Mouse (Mus musculus) embryonic facial prominence, embryonic 14.5 days (tissue): ENCODE results near the gene Tbc1d25. TPM values are rescaled to one million over a fixed set of nuclear protein-coding genes. Genes with fewer than 3 reads are reported as not detected.

Source experiments
- ATAC-seq: fragments of 200-750 bp; cut with Nextera tagmentation; 2 replicates; pipeline ENCODE4 v1.8.0; 2017; ENCODE audit warnings: low read depth, moderate number of reproducible peaks, moderate TSS enrichment
- DNase-seq: peaks from one replicate; pipeline ENCODE4 v3.0.0-alpha.2; 2015; ENCODE audit warnings: low spot score
- H3K27ac ChIP-seq: fragments of 300-500 bp; sonication (generic); replicated peaks from 2 replicates; pipeline ENCODE4 v1.5.1; 2014; ENCODE audit warnings: low read depth, mild to moderate bottlenecking, low read length, moderate library complexity
- H3K27me3 ChIP-seq: fragments of 300-500 bp; sonication (generic); replicated peaks from 2 replicates; pipeline ENCODE4 v1.6.1; 2014; ENCODE audit warnings: low read length; ENCODE audit not compliant: control insufficient read depth, insufficient read depth
- H3K36me3 ChIP-seq: fragments of 300-500 bp; sonication (generic); 2 replicates; pipeline ENCODE4 v1.6.1; 2014; ENCODE audit warnings: low read length, mixed read lengths; ENCODE audit not compliant: control insufficient read depth, insufficient read depth
- H3K4me1 ChIP-seq: fragments of 300-500 bp; sonication (generic); 2 replicates; pipeline ENCODE4 v1.6.1; 2014; ENCODE audit warnings: antibody characterized with exemption, low read length; ENCODE audit not compliant: control insufficient read depth, insufficient read depth
- H3K4me2 ChIP-seq: fragments of 300-500 bp; sonication (generic); 2 replicates; pipeline ENCODE4 v1.6.1; 2014; ENCODE audit warnings: low read depth, mild to moderate bottlenecking, low read length, moderate library complexity, mixed read lengths
- H3K4me3 ChIP-seq: fragments of 300-500 bp; sonication (generic); 2 replicates; pipeline ENCODE4 v1.5.1; 2014; ENCODE audit warnings: low read depth, mild to moderate bottlenecking, low read length
- H3K9ac ChIP-seq: fragments of 300-500 bp; sonication (generic); 2 replicates; pipeline ENCODE4 v1.6.1; 2014; ENCODE audit warnings: low read depth, mild to moderate bottlenecking, low read length, moderate library complexity, mixed read lengths
- H3K9me3 ChIP-seq: fragments of 300-500 bp; sonication (generic); 2 replicates; pipeline ENCODE4 v1.6.1; 2016; ENCODE audit warnings: low read length; ENCODE audit not compliant: control insufficient read depth
- WGBS: fragments of 180-500 bp; shearing (Covaris S2); extraction: QIAGEN DNeasy Blood & Tissue Kit; methylation state at CpG from one replicate; pipeline ENCODE4 v1.1.7; 2014; 5-methylcytosine and 5-hydroxymethylcytosine counted together
- polyA plus RNA-seq: library from polyadenylated mRNA; unstranded; fragments of >200 nt; fragmentation: Nextera tagmentation; extraction: Ambion mirVana; gene quantifications from 2 replicates; pipeline ENCODE4 v1.2.1, GENCODE M21; 2014

The Tbc1d25 gene
- polyA plus RNA-seq, 1 experiment from 2014 or later = 13.3 TPM

- Histone ChIP-seq H3K4me3 (peak within 1 kb of the TSS; percentile 56), H3K27me3 (no peaks in the 10 kb centered on the region), H3K27ac (peak within 1 kb of the TSS; percentile 92), H3K4me2 (peak within 1 kb of the TSS; percentile 57), H3K9ac (peak within 1 kb of the TSS; percentile 70), H3K9me3 (no peaks in the 10 kb centered on the region), H3K36me3 (peaks cover 10% of the 10 kb centered on the region; the same call in 1 of the 2 replicates), H3K4me1 (no peaks in the 10 kb centered on the region)
- DNase-seq (peak; percentile 94), ATAC-seq (peak; percentile 85)
- WGBS = 16% methylated on average over 33 of the region's 40 CpGs
Observed at GRCm38 (mm10) chrX:8132017-8132976, 43.7 kb downstream of the Tbc1d25 start, which contains the start of gene Wdr13. Wdr13 (minus strand) TSS chrX:8132892.

DNA sequence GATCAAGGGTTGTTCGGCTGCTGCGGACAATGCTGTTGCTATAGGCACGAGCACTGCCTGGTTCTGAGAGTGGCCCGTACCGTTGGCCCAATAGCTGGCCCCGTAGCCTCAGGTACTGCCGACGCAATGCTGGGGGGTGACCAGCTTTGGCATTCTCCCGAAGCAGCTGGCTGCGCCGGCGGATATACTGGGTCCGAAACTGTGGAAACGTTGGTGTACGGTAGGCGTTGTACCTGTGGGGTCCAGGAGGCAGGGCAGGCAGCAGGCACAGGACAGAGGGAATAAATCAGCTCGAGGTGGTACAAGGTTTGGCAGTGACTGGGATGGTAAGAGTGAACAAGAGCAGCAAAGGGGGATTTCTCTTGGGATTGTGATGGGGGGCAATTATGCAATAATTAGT is 44.6 kb downstream of the Tbc1d25 start:
- Histone ChIP-seq H3K9ac (no peak overlapping the region), H3K9me3 (no peaks in the 10 kb centered on the region), H3K4me1 (no peaks in the 10 kb centered on the region), H3K36me3 (peaks cover 10% of the 10 kb centered on the region; the same call in 1 of the 2 replicates), H3K27ac (no peak overlapping the region), H3K4me3 (peak overlapping the region; percentile 56), H3K4me2 (peak overlapping the region; percentile 57), H3K27me3 (no peaks in the 10 kb centered on the region)
- 91% methylated on average over 17 of the region's 17 CpGs for WGBS
- DNase-seq (no peak), ATAC-seq (no peak)

DNA sequence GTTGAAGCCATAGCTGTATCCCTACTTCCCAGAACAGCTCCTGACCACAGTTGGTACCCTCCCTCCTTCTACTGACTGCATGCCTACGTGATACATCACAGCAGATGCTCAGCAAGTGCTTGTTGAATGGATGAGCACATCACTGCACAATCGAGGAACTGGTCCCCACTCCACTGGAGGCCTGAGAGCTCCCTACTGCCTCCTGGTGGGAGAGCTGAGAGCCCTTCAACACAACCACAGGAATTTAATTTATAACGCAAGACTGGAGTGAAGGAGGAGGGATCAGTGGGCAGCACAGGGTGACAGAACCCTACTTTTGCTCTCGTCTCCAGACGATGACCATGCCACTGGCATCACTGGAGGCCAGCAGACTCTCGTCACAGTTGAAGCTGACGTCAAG is 50.7 kb downstream of the Tbc1d25 start:
- no peak overlapping the region for H3K4me2 ChIP-seq
- no peak for ATAC-seq
- no peaks in the 10 kb centered on the region for H3K27me3 ChIP-seq
- H3K9ac ChIP-seq = no peak overlapping the region
- 77% methylated on average over 7 of the region's 7 CpGs for WGBS
- H3K4me1 ChIP-seq = no peaks in the 10 kb centered on the region
- DNase-seq = no peak
- no peak overlapping the region for H3K27ac ChIP-seq
- no peak overlapping the region for H3K4me3 ChIP-seq
- no peaks in the 10 kb centered on the region for H3K9me3 ChIP-seq
- peaks cover 16% of the 10 kb centered on the region; the same call in 1 of the 2 replicates for H3K36me3 ChIP-seq

DNA sequence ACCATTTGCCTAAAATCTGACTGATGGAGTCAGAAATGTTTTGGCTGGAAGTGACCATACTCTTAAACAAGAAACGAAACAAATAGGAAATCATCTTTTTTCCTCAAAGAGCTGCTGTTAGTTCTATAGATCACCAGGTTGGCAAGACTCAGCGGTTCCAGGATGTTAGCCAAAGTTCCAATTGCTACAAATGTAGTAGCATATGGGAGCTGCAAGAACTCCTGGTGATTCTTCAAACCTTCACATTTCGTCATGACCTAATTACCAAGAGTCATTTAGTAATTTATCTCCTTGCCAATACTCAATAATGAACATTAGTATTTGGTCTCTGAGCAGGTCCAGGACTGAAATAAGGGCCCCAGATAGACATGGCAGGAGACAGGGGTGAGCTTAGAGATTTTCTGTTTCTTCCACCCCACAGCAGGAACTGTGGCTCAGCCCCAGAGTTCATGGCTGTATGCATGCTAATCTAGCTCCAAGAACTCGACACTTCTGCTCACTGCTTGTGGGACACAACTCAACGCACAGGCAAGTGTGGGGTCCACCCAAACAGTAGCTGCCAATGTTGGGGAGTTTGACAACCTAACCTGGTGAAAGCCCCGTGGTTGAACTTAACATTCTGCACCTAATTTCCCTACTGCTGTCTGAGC is 52.0 kb downstream of the Tbc1d25 start:
- WGBS = 86% methylated on average over 6 of the region's 6 CpGs

GRCm38 (mm10) chrX:8117264-8117663 is 58.7 kb downstream of the Tbc1d25 start:
- Histone ChIP-seq H3K4me2 (no peak overlapping the region), H3K9me3 (no peaks in the 10 kb centered on the region), H3K36me3 (no peaks in the 10 kb centered on the region), H3K4me1 (no peaks in the 10 kb centered on the region), H3K9ac (no peak overlapping the region), H3K27me3 (no peaks in the 10 kb centered on the region), H3K27ac (no peak overlapping the region), H3K4me3 (no peak overlapping the region)
- no peak for ATAC-seq
- DNase-seq = no peak

More for the DNA sequence above, 52.0 kb downstream of the Tbc1d25 start:
- H3K27ac ChIP-seq = no peak overlapping the region
- no peaks in the 10 kb centered on the region for H3K4me1 ChIP-seq
- H3K27me3 ChIP-seq = no peaks in the 10 kb centered on the region
- no peak overlapping the region for H3K4me3 ChIP-seq
- H3K4me2 ChIP-seq = no peak overlapping the region
- no peaks in the 10 kb centered on the region for H3K9me3 ChIP-seq
- ATAC-seq = no peak
- no peak overlapping the region for H3K9ac ChIP-seq
- peaks cover 14% of the 10 kb centered on the region; the same call in 1 of the 2 replicates for H3K36me3 ChIP-seq
- no peak for DNase-seq

DNA sequence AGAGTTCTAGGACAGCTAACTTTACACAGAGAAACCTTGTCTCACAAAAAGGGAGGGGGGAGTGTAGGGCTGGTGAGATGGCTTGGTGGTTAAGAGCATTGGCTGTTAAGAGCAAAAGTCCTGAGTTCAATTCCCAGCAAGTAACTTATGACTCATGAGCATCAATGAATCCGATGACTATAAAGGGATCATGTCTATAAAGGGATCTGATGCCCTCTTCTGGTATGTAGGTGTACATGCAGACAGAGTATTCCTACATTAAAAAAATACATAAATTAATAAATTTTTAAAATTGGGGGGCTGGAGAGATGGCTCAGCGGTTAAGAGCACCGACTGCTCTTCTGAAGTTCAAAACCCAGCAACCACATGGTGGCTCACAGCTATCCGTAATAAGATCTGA is 60.7 kb downstream of the Tbc1d25 start:
- Histone ChIP-seq H3K27me3 (no peaks in the 10 kb centered on the region), H3K27ac (no peak overlapping the region), H3K9ac (no peak overlapping the region), H3K4me3 (no peak overlapping the region), H3K4me1 (no peaks in the 10 kb centered on the region), H3K4me2 (no peak overlapping the region), H3K9me3 (no peaks in the 10 kb centered on the region), H3K36me3 (no peaks in the 10 kb centered on the region)
- ATAC-seq (no peak), DNase-seq (no peak)
- WGBS = 75% methylated on average over 4 of the region's 4 CpGs

DNA sequence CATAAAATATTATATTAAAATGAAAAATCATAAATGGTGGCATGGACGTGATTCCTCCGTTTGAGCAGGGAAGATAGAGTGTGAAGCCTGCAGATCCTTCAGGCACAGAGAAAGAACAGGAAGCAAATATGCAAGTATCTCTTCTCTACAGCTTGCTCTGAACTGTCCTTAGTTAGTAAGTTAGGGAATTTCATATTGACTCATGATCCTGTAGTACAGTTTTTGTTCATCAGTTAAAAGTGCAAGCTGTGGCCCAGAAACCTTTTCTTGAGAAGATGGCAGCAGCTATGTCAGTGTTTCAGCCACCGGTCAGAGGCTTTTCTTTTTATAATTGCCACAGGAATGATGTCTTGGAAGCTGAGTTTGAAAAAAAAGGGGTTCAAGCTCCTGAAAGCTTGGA is 71.0 kb downstream of the Tbc1d25 start:
- no peak for DNase-seq
- H3K9me3 ChIP-seq = no peaks in the 10 kb centered on the region
- H3K4me1 ChIP-seq = no peaks in the 10 kb centered on the region
- no peak overlapping the region for H3K4me2 ChIP-seq
- H3K9ac ChIP-seq = no peak overlapping the region
- H3K4me3 ChIP-seq = no peak overlapping the region
- no peak for ATAC-seq
- H3K27me3 ChIP-seq = no peaks in the 10 kb centered on the region
- WGBS = 91% methylated on average over 3 of the region's 3 CpGs
- H3K27ac ChIP-seq = no peak overlapping the region
- no peaks in the 10 kb centered on the region for H3K36me3 ChIP-seq
